Mouse (Mus musculus) heart, postnatal 36 days (tissue): ENCODE measurements around the gene Ran. TPM values are rescaled to one million over a fixed set of nuclear protein-coding genes. Genes with fewer than 3 reads are reported as not detected.

Source experiments
- DNase-seq, 2 experiments: peaks; one replicate each; pipeline ENCODE4 v3.0.0; 2021 to 2022
- intact Hi-C: fragments of 180-260 bp; cut with DNase I; formaldehyde crosslinking; loops from one replicate; pipeline ENCODE4 v1.15.1; 2025
- total RNA-seq, 2 experiments: library from RNA; stranded (reverse); gene quantifications; 2 replicates each; pipeline ENCODE4 v1.2.3; 2021

The Ran gene
- total RNA-seq, 2 experiments from 2014 or later = 86.3 to 103 TPM

- intact Hi-C loops = no loop called here
- DNase-seq = no peak
Observed at GRCm38 (mm10) chr5:129010937-129011336, 8.9 kb upstream of the Ran start.

- DNase-seq = no peak
- intact Hi-C loops = loop anchor here (5.0 kb wide), 2 partner anchors 1242 to 1403 kb away; partner anchors contain the start of genes Sbds and Tyw1
Observed at GRCm38 (mm10) chr5:129015020-129015419, 4.8 kb upstream of the Ran start.

DNA sequence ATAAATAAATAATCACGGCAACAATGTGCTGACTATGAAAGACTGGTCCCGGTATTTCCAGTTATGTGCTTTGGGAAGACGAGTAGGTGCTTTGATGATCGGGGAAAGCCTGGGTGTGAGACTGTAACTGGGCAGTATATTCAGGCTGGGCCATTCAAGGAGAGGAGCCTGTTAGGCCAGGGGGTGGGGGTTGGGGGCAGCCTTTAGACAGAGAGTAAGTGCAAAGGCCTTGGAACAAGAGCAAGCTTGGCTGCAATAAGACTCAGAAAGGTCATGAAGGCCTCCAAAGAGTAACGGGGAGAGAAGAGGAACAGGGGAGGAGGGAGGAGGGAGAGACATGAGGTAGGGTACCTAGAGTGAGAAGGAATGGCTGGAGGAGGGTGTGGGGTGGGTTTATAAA is 4.3 kb upstream of the Ran start:
- DNase-seq = no peak
- intact Hi-C loops = loop anchor here (5.0 kb wide), 2 partner anchors 1242 to 1403 kb away; partner anchors contain the start of genes Sbds and Tyw1

- no peak for DNase-seq
- intact Hi-C loops = loop anchor here (5.0 kb wide), 2 partner anchors 1241 to 1404 kb away; partner anchors contain the start of genes Sbds and Tyw1
Observed at GRCm38 (mm10) chr5:129016370-129016769, 3.5 kb upstream of the Ran start.

GRCm38 (mm10) chr5:129018782-129019489 is 933 bp upstream of the Ran start:
- DNase-seq = no peak
- intact Hi-C loops = loop anchor here (5.0 kb wide), 2 partner anchors 1238 to 1407 kb away; partner anchors contain the start of genes Sbds and Tyw1

DNA sequence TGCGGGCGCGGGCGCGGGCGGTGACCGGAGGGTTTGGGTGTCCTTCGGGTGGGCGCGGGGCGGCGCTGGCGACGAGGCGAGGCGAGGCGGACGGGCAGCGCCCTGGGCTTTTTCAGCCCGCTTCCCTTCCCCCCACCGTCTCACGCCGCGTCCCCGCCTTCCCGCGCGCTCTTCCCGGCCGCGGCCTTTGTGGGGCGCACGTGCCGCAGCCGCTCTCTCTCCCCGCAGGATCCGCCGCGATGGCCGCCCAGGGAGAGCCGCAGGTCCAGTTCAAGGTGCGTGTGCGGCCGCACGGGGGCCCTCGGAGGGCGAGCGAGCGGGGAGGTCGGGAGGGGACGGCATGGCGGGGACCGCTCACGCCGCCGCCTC is 415 bp downstream of the Ran start:
- DNase-seq = no peak
- intact Hi-C loops = loop anchor here (1.0 to 5.0 kb wide), 2 partner anchors 12 to 707 kb away; partner anchors contain the start of genes Nipsnap2 and Stx2

- intact Hi-C loops = loop anchor here (1.0 to 5.0 kb wide), 2 partner anchors 12 to 707 kb away; partner anchors contain the start of genes Nipsnap2 and Stx2
- no peak for DNase-seq
Observed at GRCm38 (mm10) chr5:129020731-129021130, 862 bp downstream of the Ran start.

DNA sequence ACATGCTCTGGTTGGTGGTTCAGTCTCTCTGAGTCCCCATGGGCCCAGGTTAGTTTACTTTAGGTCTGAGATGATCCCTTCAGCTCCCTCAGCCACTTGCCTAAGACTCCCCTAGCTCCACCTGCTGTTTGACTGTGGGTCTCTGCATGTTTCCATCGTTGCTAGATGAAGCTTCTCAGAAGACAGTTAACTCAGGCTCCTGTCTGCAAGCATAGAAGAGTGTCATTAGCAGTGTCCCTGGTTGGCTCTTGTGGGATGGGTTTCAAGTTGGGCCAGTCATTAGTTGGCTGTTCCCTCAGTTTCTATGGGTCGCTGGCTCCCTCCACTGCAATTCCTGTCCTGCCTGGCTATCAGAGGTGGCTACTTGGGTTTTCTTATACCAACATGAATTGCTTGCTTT is 5.2 kb downstream of the Ran start:
- no peak for DNase-seq
- intact Hi-C loops = no loop called here

DNA sequence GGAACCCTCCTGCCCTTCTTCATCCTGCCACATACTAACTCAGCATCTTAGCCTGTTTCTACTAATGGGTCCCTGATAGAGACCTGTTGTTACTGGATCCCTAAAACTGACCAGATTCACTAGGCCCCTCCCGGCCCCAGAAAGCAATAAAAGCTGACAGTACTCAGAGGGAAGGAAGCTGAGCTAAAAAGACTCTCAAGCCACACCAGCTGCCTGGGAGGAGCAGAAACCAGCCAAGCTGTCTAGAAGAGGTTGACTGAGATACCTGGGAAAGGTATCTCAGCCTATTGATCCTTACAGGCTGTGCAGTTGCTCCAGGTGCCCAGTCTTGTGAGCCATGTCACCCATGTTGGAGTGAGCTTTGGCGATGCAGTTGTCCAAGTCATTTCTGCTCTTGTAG is 5.9 kb downstream of the Ran start:
- intact Hi-C loops = no loop called here

GRCm38 (mm10) chr5:129026171-129026570 is 6.3 kb downstream of the Ran start:
- intact Hi-C loops = no loop called here
- no peak for DNase-seq

More for the DNA sequence above, 5.9 kb downstream of the Ran start:
- DNase-seq = no peak

DNA sequence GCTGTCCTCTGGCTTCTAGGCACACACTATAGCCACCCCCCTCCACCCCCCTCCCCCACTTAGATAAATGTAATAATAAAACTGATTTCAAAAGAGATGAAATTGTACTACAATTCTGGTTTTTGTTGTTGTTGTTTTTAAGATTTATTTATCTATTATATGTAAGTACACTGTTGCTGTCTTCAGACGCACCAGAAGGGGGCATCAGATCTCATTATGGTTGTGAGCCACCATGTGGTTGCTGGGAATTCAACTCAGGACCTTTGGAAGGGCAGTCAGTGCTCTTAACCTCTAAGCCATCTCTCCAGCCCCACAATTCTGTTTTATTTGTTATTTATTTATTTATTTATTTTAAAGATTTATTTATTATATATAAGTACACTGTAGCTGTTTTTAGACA is 6.8 kb downstream of the Ran start:
- intact Hi-C loops = no loop called here
- no peak for DNase-seq

DNA sequence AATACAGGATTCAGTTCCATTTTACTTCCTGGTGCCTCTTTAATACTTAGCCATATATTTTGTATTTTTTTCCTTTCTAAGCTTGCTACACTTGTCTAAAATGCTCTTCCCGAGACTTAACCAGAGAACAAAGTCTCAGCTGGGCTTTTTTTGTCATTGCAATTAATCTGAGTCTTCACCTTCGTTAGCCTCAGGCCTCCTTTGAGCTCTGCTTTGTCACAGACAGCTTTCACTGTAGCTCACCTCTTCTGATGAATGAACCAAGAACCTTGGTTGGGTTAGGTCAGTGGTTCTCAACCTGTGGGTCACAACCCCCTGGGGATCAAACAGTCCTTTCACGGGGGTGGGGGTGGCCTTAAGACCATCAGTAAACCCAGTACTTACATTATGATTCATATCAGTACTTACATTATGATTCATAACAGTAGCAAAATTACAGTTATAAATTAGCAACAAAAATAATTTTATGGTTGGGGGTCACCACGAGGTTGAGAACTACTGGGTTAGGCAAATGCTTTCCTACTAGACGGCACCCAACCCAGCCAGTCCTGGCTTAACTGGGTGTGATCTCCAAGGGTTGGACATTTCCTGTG is 9.4 kb downstream of the Ran start:
- intact Hi-C loops = no loop called here
- DNase-seq = no peak

GRCm38 (mm10) chr5:129036678-129037077 is 16.8 kb downstream of the Ran start:
- intact Hi-C loops = no loop called here
- no peak for DNase-seq

- DNase-seq = no peak
- intact Hi-C loops = no loop called here
Observed at GRCm38 (mm10) chr5:129037739-129038138, 17.9 kb downstream of the Ran start.

- intact Hi-C loops = no loop called here
- DNase-seq = no peak
Observed at GRCm38 (mm10) chr5:129045641-129046580, 26.0 kb downstream of the Ran start.

- intact Hi-C loops = no loop called here
- DNase-seq = no peak
Observed at GRCm38 (mm10) chr5:129049372-129049771, 29.5 kb downstream of the Ran start.

DNA sequence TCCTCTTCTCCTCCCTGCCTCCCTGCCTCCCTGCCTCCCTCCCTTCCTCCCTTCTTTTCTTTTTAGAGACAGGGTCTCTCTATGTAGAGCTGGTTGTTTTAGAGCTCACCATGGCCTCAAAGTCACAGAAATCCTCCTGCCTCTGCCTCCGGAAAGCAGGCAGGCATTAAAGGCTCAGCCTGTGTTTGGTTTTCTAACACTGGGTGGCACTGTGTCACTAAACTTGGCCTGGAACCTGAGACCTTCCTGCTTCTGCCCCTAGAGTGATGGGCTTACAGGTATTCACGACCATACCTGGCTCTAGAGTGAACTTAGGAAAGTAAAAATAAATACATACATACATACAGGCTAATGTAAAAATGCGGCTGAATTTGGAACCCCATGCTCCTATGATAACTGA is 32.0 kb downstream of the Ran start:
- intact Hi-C loops = no loop called here
- no peak for DNase-seq

DNA sequence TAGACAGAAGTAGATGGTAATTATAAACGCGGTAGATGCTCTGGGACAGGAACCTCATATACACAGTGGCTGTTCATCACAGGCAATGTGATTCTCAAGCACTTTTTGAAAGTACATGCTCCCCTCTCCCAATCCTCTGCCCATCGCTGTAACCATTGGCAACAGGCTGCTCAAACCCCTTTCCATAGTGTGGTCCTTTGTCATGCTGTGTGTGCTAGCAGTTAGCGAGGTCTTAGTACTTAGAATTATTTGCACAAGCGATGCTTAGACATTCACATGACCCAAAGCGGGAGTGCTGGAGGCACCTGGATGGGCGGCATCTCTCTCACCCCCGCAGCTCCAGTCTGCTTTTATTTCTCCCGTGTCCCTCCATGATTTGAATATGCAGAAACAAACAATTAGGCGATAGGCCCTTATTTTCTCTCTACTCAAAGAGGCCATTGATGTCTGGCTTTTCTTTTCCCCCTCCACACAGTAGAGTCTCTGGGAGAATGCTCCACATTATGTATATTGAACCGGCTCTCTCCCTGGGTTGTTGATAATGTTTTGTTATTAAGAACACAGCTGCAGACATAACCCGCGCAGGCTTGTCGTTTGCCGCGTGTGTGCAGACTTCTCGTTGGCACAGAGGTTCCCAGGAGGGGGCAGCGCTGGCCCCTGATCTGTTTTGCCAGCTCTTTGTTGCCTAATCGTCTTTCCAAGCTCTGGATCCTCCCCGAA is 32.9 kb downstream of the Ran start:
- intact Hi-C loops = no loop called here
- no peak for DNase-seq

GRCm38 (mm10) chr5:129054675-129055284 is 34.9 kb downstream of the Ran start:
- intact Hi-C loops = no loop called here
- no peak for DNase-seq

DNA sequence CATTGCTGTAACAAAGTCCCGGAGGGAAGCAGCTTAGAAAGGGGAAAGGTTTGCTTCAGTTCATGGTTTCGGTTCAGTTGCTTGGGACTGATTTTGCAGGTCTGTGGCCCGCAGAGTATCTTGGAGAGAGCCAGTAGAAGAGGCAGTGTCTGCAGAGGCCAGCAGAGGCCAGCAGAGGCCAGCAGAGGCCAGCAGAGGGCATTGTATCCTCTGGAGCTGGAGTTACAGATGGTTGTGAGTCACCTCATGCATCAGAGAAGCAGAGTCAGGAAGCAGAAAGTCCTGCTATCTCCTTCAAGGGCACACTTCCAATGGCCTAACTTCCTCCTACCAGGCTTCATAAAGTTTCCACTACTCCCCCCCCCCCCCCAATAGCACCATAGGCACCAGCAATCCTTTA is 39.2 kb downstream of the Ran start:
- no peak for DNase-seq
- intact Hi-C loops = no loop called here
